Mouse (Mus musculus): ENCODE results near the gene Med16.

Med16 gene

DNA sequence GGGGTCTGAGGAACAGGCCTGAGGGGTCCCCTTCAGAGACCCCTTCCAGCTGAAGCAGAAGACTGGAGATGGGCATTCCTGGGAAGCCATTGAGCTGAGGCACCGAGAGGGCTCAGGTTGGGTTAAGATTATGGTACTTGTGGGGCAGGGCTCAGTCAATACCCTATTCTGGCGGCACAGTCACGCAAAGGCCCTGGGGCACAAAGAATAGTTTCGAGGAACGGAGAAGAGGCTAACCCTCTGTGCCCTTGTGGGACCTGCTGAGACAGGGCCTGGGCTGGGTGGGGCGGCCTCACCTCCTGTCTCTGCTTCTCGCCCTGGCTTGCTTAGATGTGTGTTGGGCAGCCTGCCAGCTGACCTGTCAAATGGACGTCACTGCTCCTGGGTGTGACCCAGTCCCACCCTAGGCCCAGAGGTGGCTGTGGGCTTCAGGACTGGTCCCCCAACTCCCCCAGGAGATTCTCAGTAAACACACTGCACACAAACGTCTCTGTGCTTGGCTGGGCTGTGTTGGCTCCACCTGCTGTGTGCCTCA lies 24.5 kb upstream of the Med16 start:
- no peak for DNase-seq (ENCODE audit: low read depth, low spot score)

DNA sequence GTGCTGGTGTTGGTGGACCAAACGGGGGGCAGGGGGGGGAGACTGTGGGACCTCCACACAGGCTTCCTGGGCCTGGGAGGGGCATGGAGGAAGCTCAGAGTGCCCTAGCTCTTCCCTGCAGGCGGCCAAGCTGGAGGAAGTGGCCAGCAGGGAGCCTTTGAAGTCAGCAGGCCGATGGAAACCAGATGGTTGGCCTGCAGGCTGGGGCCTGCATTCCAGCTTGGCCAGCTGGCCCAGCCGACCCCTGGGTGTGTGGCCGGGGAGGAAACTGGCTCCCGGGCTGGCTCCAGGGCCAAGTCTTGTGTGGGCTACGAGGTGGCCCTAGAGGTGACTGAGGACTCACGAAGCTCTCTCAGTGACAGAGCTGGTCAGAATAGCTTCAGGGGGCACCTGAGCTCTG lies 24.0 kb upstream of the Med16 start:
- DNase-seq (ENCODE audit: low read depth, low spot score): no peak

DNA sequence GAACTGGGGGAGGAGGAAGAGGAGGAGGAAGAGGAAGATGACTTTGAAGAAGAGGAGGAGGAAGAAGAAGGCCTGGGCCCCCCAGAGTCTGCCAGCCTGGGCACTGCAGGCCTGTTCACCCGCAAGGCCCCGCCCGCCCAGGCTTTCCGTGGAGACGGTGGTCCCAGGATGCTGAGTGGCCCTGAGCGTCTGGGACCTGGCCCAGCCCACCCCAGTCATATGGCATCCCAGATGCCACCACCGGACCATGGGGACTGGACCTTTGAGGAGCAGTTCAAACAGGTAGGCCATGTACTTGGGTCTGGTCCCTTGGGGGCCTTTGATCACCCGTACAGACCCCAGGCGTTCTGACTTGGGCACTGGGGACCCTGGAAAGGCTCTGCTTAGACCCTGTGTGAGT lies 23.1 kb upstream of the Med16 start:
- DNase-seq (ENCODE audit: low read depth, low spot score): no peak

DNA sequence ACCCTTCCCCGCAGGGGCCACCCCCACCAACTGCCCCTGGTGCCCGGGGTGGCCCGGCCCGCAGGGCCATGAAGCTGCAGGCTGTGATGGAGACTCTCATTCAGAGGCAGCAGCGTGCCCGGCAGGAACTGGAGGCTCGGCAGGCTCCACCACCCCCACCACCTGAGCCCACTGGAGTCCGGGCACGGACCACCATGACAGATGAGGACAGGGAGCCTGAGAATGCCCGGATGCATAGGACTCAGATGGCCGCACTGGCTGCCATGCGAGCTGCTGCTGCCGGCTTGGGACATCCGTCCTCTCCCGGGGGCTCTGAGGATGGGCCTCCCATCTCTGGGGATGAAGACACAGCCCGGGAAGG lies 22.1 kb upstream of the Med16 start:
- no peak for DNase-seq (ENCODE audit: low read depth, low spot score)

DNA sequence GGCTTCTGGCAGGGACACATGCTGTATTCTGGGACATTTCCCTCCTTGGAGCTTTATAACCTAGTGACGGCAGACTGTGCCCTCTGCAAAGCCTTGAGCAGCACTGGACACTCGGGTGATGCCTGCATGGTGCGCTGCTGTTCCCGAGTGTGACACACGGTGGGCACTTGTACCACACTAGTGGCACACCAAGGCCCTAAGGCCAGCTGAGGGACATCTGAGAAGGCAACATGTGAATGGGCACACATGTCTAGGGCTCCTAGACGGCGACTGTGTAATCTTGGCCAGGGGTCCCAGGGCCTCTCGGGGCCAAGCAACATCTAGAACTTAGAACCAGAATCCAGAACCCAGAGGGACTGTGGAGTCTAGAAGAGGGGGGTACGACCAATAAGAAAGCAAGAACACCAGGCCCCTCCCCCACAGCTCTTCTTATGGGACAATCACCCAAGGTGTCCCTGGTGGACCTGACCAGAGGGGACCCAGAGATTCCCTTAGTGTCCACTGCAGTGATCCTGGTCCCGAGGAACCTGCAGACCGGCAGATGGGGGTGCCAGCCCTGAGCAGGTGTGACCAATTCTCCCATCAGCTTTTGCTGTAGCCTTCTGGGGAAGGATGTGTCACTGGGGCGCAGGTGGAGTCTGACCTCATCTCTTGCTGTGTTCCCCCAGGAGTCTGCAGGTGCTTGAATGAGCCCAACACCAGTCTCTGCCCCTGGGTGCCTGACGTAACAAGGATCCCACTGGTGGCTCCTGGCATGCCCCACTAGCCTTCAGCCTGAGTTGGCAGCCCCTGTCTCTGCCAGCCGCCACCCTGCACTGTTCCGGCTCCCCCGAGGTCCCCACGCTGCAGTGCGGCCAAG lies 21.5 kb upstream of the Med16 start:
- no peak for DNase-seq (ENCODE audit: low read depth, low spot score)

DNA sequence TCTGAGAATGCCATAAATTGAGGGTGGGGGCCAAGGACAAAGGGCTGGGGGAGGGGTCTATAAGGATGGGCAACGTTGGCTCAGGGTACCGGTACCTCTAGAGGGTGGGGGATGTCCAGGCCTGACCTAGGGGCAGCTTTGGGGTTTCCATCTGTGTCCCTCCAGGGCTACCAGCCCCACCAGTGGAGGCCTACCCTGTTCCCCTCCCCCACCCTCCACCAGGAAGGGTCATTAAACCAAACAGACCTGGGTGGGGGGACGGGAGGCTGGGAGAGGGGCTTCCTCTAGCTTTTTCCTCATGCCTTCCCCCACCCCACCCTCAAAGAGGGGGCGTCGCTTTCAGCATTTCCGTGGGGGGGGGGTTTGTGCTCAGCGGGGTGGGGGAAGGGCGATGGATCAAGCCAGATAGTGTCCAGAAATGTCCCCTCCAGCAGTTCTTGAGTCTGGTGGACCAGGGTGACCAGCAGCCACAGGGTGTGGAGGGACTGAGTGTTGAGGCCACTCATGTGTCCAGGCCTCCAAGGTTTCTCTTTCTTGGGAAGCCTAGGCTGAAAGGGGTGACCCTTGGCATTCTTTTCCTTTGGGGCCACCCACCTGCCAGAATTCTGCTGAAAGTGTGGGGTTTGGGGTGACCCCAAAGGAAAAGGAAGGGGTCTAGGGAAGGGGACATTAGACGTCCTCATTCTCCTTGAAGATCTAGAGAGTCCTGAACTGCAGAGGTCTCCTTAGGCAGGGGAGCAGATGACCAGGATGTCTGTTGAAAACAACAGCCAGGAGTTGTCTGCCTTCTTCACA lies 20.4 kb upstream of the Med16 start:
- DNase-seq (ENCODE audit: low read depth, low spot score): no peak

DNA sequence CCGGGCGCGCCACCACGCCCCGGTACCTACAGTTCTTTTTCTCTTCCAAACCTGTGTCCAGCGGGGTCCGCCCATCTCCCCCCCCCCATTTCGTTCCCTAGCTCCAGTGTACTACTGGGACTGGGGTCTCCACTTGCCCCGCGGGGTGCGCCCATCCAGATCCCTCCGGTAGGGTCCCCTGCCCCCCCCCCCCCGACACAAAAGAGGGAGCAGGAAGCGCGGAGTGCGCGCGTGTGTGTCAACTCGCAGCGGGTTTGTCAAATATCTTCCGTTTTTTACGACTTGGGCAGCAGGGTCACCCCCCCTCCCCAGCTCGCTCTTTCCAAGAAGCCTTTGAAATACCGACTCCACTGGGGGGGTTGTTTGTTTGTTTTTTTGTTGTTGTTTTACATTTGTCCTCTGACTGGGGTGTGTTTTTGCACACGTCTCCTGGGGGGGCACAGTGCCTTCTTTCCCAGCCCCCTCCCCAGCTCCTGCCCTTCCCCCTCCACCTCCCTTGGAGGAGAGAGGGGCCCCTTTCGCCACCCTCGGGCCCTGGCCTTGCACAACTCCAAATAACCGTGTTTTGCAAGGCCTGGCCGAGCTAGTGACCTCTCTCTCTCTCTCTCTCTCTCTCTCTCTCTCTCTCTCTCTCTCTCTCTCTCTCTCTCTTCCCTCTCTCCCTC lies 19.4 kb upstream of the Med16 start:
- DNase-seq (ENCODE audit: low read depth, low spot score): no peak

DNA sequence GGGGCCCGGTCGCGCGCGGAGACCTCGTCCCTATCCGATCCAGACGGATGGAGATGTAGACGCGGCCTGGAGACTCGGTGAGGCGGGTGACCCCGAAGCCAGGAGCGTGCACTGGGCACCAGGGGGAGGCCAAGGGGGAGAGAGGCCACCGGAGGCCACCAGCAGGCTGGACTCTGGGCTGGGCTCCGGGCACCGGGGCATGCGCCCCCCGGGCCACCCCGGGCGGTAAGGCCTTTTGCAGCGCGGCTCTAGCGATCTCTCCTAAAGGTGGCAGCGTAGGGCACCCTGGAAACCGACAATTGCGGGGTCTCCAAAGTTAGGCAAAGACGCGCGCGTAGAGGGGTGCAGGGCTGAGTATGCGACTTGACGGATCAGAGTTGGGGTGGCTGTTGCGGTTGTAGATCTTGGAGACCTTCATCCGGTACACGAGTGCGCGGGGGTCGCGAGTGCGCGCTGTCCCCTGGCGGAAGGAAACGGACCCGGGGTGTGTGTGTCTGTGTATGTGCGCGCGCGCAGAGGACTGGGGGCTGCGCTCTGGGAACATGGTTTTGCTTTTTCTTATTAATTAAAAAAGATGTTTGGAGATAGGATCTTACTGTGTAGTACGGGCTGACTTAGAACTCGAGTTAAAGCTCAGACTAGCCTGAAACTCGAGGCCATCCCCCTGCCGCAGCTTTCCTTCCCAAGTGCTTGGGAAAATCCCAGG lies 18.8 kb upstream of the Med16 start:
- DNase-seq (ENCODE audit: low read depth, low spot score): peak; percentile 51

DNA sequence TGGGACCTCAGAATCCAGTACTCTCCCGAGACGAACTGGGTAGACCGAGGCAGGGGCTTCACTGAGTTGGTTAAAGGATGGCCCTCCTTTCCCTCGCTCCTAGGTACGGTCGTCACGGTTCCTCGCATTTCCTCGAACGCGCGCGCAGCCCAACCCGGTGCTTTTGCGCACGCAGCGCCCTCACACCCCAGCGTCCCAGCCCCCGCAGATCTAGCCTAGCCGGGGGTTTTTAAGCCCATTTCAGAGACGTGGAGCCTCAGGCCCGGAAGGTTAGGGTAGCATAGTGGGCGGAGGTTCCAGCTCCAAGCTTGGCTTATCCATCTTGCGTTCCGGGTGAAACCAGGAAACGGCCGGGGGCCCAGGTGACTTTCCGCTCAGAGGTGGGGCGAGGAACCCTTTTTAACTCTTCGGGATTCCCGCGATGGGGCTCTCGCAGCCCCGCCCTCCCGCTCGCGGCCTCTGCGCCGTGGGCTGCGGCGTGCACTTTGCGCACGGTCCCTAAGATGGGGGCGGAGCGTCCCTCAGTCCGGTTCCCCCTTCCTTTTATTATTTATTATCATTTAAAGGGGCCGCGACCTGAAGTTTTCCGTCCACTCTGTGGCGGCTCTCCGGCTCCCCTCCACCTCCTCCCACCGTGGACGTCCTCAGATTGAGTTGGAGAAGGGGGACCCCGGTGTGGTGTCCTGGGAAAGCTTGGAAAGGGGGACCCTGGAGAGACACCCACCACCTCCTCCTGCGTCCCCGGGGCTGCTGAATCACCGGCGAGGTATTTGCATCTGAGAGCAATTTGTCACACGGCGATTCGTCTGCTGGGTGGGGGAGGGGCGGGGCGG lies 18.0 kb upstream of the Med16 start, which contains the start of gene Arid3a:
TSS of gene Arid3a (plus strand) at position 553 of the 833 bp plus-strand sequence.
- peak; percentile 97 for DNase-seq (ENCODE audit: low read depth, low spot score)

DNA sequence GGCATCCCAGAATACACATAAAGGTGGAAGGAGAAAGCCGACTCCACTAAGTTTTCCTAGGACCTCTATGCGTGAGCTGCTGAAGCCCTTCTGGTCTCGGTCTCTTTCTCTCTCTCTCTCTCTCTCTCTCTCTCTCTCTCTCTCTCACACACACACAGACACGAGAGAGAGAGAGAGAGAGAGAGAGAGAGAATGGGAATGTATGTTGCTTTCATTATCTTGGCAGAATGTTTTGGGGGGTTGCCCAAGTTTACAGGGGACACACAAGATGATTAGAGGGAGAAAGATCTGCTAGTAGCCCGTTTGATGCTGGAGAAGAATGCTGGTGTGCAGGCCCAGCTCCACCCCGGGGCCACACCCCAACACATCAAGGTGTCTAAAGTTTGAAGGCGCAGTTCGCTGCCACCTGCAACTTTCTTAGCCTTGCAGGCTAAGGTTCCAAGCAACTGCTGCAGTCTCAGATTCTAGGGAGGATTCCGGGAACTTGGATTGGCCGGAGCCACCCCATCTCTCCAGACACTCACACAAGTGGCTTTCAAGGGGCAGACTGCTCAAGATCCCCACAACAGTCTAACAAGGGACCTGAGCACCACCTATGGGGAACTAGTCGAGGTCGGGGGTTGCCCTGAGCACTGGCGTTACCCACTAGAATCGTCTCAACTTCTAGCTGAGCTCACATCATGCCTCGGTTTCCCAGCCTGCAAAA lies 17.2 kb upstream of the Med16 start:
- DNase-seq (ENCODE audit: low read depth, low spot score): no peak

DNA sequence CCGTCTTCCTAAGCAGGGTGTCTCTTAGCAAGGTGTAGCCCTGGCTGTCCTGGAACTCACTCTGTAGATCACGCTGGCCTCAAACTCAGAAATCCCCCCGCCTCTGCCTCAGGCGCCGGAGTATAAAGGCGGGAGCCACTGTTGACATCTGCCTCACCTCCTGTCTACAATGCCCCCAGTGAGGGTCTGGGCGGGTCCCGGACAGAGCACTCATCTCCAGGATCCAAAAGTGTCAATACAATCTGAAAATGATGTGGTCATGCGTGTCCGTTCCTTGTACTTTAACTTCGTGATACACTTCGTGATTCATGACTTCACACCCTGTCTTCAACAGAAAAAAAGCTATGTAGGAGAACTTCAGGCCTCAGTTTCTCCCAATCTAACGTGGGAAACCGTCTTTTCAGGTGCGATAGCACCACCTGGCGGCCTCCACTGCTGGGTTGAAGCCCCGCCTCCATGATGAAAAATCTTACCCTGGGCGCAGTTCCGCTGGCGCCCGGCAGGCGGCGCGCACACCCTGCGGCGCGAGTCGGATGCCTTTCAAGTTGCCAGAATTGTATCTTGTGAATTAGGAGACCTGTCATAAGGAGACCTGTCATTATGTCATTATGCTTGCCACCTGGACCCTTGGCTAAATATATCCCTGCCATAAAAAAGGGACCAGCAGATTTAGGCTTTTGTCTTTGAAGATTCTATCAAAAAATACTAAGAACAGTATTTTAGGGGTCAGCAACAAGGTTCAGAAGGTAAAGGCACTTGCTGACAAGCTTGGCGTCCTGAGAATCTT lies 16.5 kb upstream of the Med16 start:
- DNase-seq (ENCODE audit: low read depth, low spot score): peak; percentile 92

DNA sequence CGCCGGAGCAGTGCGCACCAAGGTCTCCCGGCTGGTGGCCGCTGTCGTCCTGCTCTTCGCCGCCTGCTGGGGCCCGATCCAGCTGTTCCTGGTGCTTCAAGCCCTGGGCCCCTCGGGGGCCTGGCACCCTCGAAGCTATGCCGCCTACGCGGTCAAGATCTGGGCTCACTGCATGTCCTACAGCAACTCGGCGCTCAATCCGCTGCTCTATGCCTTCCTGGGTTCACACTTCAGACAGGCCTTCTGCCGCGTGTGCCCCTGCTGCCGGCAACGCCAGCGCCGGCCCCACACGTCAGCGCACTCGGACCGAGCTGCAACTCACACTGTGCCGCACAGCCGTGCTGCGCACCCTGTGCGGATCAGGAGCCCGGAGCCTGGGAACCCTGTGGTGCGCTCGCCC lies 12.8 kb upstream of the Med16 start:
- DNase-seq (ENCODE audit: low read depth, low spot score): peak; percentile 72

DNA sequence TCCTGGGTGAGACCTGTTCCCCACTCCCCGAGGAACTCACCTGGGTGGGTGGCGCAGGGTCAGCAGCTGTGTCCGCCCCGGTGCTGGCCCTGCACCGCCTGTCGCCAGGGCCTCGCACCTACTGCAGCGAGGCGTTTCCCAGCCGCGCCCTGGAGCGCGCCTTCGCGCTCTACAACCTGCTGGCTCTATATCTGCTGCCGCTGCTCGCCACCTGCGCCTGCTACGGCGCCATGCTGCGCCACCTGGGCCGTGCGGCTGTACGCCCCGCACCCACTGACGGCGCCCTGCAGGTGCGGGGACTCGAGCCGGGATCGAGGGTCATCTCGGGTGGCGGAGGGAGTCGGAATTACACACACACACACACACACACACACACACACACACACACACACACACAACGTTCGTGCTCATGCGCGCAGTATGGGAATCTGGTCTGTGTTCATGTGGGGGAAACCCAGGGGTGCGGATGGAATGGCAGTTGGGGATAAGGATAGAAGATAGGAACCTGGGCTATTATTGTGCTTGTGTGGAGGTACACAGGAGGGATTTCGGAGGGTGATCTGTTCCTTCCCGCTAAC lies 12.3 kb upstream of the Med16 start, which contains the start of gene R3hdm4:
TSS of gene R3hdm4 (minus strand) at position 251 of the 578 bp plus-strand sequence.
- DNase-seq (ENCODE audit: low read depth, low spot score): peak; percentile 62

DNA sequence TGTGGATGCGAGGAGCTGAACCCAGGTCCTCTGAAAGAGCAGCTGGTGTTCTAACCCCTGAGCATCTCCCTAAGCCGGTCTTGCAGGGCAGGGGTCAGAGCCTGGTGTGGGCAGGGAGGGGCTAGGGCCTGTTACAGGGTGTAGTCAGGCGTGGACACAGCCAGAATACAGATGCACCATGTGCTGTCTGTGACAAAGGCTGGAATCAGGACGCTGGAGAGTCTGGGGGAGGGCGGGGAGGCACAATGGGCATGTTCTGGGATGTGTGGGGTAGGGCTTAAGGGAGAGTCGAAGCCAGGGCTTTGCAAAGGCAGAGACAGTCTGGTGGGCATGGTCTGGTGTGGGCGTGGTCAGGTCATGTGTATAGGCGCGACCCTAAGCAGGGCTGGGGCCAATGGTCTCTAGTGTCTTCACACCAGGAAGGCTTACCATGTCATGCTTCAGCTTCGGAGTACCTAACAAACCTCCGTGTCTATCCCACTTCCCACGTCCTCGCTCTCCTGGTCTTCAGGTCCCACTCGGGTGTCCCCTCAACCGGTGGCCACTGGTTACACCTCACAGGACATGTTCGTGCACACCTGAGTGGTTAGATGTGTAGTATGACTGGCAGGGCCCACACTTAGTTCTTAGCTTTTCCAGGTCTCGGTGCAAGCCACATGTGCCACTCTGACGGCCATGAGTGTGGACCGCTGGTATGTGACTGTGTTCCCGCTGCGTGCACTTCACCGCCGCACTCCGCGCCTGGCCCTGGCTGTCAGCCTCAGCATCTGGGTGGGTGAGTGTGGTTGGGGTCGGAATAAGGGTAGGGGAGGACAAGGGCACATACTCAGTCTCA lies 11.6 kb upstream of the Med16 start:
- peak; percentile 41 for DNase-seq (ENCODE audit: low read depth, low spot score)

DNA sequence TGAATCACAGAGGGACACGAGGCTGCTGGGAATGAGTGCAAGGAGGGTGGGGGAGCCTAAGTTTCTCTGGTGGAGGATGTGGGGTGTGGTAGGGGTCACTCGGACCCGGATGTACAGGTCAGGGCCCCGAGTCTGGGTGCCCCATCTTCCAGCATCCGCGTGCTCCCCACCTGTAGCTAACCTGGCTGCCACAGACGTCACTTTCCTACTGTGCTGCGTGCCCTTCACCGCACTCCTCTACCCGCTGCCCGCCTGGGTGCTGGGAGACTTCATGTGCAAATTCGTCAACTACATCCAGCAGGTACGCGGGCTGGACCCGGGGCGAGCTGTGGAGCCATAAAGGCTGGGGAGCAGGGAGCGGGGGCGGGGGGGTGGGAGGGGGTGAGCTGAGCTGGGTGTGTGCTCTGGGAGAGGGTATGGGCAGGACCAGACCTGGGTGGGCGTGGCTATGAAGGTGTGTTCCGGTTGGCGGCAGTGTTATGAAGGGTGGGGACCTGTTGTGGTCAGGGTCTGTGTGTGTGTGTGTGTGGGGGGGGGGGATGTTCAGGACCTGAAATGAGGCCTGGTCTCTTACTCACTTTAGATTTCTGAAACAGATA lies 10.6 kb upstream of the Med16 start:
- DNase-seq (ENCODE audit: low read depth, low spot score): no peak

DNA sequence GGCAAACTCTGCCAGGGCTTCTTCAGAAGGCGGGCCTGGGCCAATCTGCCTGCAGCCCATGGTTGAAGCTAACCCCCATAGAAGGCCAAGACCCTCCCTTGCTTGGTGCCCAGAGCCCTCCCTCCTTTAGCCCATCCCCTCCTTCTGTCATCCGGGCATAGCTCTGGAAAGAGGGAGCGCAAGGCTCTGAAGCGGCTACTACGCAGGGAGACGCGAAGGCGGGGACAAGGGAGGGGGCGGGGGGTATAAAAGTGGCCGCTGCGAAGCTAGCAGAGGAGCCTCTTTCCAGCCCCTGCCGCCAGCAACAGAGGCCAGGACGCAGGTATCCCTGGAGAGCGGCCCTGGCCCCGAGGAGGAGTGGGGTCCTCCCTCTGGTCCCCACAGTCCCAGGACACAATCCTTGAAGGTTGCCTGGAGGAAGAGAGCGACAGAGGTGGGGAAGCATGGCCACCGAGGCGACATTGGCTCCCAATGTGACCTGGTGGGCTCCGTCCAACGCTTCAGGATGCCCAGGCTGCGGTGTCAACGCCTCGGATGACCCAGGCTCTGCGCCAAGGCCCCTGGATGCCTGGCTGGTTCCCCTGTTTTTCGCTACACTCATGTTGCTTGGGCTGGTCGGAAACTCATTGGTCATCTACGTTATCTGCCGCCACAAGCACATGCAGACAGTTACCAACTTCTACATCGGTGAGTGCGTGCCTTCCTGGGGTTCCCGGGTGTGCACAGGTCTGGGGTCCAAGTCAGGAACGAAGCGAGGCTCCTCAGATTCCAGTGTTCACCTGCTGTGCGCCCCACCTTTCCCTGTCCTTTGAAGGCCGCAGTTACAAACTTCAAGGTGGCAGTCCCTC lies 9.7 kb upstream of the Med16 start:
- peak; percentile 28 for DNase-seq (ENCODE audit: low read depth, low spot score)

Data from ZHBTc4 (cell line).